Mouse (Mus musculus) stomach, embryonic 14.5 days (tissue): ENCODE measurements around the gene Ppp2r5d. TPM values are rescaled to one million over a fixed set of nuclear protein-coding genes. Genes with fewer than 3 reads are reported as not detected.

Experiments used
- ATAC-seq: fragments of 200-750 bp; cut with Nextera tagmentation; 2 replicates; pipeline ENCODE4 v1.8.0; 2017; ENCODE audit warnings: low read depth, moderate TSS enrichment; ENCODE audit not compliant: insufficient number of reproducible peaks, insufficient read depth, low FRiP score
- H3K27ac ChIP-seq: fragments of 300-500 bp; sonication (generic); 2 replicates; pipeline ENCODE4 v1.5.1; 2014; ENCODE audit warnings: mild to moderate bottlenecking, low read length, moderate library complexity, mixed read lengths
- H3K27me3 ChIP-seq: fragments of 300-500 bp; sonication (generic); 2 replicates; pipeline ENCODE4 v1.6.1; 2014; ENCODE audit warnings: low read length, control low read depth, mixed read lengths; ENCODE audit not compliant: control insufficient read depth, insufficient read depth
- H3K36me3 ChIP-seq: fragments of 300-500 bp; sonication (generic); 2 replicates; pipeline ENCODE4 v1.6.1; 2014; ENCODE audit warnings: mild to moderate bottlenecking, control low read depth, low read length, moderate library complexity, mixed read lengths; ENCODE audit not compliant: control insufficient read depth, insufficient read depth
- H3K4me1 ChIP-seq: fragments of 300-500 bp; sonication (generic); 2 replicates; pipeline ENCODE4 v1.6.1; 2014; ENCODE audit warnings: low read length, control low read depth, mixed read lengths; ENCODE audit not compliant: control insufficient read depth, insufficient read depth
- H3K4me2 ChIP-seq: fragments of 300-500 bp; sonication (generic); replicated peaks from 2 replicates; pipeline ENCODE4 v1.6.1; 2014; ENCODE audit warnings: low read depth, low read length, control low read depth
- H3K4me3 ChIP-seq: fragments of 300-500 bp; sonication (generic); 2 replicates; pipeline ENCODE4 v1.5.1; 2014; ENCODE audit warnings: low read depth, low read length, control low read depth
- H3K9ac ChIP-seq: fragments of 300-500 bp; sonication (generic); replicated peaks from 2 replicates; pipeline ENCODE4 v1.6.1; 2014; ENCODE audit warnings: low read depth, mild to moderate bottlenecking, control low read depth, low read length, moderate library complexity, mixed read lengths
- H3K9me3 ChIP-seq: fragments of 300-500 bp; sonication (generic); 2 replicates; pipeline ENCODE4 v1.6.1; 2016; ENCODE audit warnings: low read depth, low read length, control low read depth; ENCODE audit not compliant: control insufficient read depth
- WGBS: fragments of 180-500 bp; shearing (Covaris S2); extraction: QIAGEN DNeasy Blood & Tissue Kit; methylation state at CpG from one replicate; pipeline ENCODE4 v1.1.7; 2014; 5-methylcytosine and 5-hydroxymethylcytosine counted together
- polyA plus RNA-seq: library from polyadenylated mRNA; unstranded; fragments of >200 nt; fragmentation: Nextera tagmentation; extraction: Ambion mirVana; gene quantifications from 2 replicates; pipeline ENCODE4 v1.2.1, GENCODE M21; 2014

Gene Ppp2r5d
- polyA plus RNA-seq, 1 experiment from 2014 or later = 77.5 TPM

DNA sequence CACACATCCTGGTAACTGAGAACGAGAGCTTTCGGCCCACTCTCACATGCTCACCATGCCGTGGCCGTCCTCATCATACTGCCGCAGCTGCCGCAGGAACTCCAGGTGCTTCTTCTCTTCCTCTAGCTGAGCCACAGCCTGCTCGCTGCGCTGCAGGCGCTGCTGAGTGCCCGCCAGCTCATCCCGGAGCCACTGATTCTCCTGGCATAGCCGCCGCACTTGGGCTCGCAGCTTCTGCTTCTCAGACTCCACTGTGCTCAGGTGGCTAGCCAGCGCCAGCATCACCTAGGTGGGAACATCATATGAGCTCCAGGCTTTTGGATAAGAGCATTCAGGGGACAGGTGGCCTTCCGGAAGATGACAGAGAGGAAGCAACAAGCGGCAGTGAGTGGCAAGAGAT lies 62.9 kb downstream of the Ppp2r5d start:
- H3K4me1 ChIP-seq = peaks cover 20% of the 10 kb centered on the region
- H3K9me3 ChIP-seq = no peaks in the 10 kb centered on the region
- H3K9ac ChIP-seq = no peak overlapping the region
- peaks cover 11% of the 10 kb centered on the region for H3K36me3 ChIP-seq
- H3K27me3 ChIP-seq = no peaks in the 10 kb centered on the region
- H3K4me2 ChIP-seq = no peak overlapping the region
- ATAC-seq = no peak
- no peak overlapping the region for H3K27ac ChIP-seq
- 86% methylated on average over 17 of the region's 17 CpGs for WGBS
- H3K4me3 ChIP-seq = no peak overlapping the region

DNA sequence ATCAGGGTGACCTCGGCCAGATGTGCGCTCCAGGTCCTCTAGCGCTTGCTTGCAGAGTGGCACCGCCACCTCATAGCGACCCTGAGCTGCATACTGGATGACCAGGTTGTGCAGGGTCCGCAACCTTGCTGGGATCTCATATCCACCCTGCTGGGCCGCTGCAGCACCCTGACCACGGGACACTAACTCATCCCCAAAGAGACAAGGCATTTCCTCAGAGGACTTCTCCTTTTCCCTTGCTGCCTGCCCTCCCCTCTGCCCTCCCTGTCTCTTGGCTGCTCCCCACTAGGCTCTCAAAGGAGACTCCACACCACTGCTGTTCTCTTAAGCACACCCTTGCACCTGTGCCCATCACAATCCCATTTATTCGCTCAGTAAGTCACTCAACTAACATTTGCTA lies 65.0 kb downstream of the Ppp2r5d start:
- no peaks in the 10 kb centered on the region for H3K9me3 ChIP-seq
- H3K4me2 ChIP-seq = no peak overlapping the region
- no peak overlapping the region for H3K9ac ChIP-seq
- peaks cover 10% of the 10 kb centered on the region for H3K4me1 ChIP-seq
- no peak overlapping the region for H3K27ac ChIP-seq
- H3K4me3 ChIP-seq = no peak overlapping the region
- no peak for ATAC-seq
- 77% methylated on average over 9 of the region's 9 CpGs for WGBS
- H3K27me3 ChIP-seq = no peaks in the 10 kb centered on the region
- H3K36me3 ChIP-seq = peaks cover 16% of the 10 kb centered on the region

DNA sequence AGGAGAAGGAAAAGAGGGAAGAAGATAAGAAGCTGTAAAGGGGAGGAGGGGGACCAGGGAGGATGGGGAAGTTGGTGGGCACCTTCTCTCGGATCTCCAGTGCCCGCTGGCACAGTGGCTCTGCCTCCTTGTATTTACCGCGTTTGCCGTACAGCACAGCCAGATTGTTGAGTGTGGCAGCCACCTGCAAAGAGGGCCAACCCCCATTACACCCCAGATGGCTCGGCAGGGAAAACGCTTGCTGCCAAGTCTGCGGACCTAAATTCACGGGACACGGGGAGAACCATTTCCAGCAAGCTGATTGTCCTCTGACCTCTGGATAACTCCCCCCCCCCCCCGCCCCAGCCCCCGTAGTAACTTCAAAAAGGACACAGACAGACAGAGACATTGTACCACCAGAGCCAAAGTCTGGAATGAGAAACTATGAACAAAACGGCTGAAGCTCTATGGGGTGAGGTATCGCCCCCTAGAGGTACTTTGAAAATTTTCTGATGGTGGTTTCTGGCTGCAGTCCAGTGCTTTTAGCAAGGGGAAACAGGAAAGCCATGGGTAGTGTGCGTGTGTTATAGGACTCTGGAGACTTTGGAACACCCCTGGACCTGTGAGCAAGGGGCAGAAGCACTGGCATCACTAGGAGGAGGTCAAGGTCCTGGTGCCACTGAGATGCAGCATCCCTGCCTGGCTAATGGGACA lies 67.9 kb downstream of the Ppp2r5d start:
- H3K4me3 ChIP-seq = no peak overlapping the region
- H3K27me3 ChIP-seq = no peaks in the 10 kb centered on the region
- H3K36me3 ChIP-seq = peaks cover 18% of the 10 kb centered on the region
- no peak overlapping the region for H3K27ac ChIP-seq
- H3K9me3 ChIP-seq = no peaks in the 10 kb centered on the region
- ATAC-seq = no peak
- no peak overlapping the region for H3K4me2 ChIP-seq
- H3K4me1 ChIP-seq = 0 out of 2 replicates have a peak, but pooled peaks cover 2% of the 10 kb centered on the region
- WGBS = 23% methylated on average over 15 of the region's 15 CpGs
- H3K9ac ChIP-seq = no peak overlapping the region

Other genes with a start within 250 kb of the Ppp2r5d start
- 0.25 and 0.27 TPM in 2 replicates for gene Ttbk1, start 217.4 kb downstream of the Ppp2r5d start, polyA plus RNA-seq
- 56.3 and 65.5 TPM in 2 replicates for gene Dnph1, start 208.4 kb downstream of the Ppp2r5d start, polyA plus RNA-seq
- gene Cul9, start 158.7 kb downstream of the Ppp2r5d start, polyA plus RNA-seq = 3.6 and 5.6 TPM in 2 replicates
- gene Srf, start 148.9 kb downstream of the Ppp2r5d start, polyA plus RNA-seq = 12.2 and 15.7 TPM in 2 replicates
- 37.6 and 45.2 TPM in 2 replicates for gene Ptk7, start 75.6 kb downstream of the Ppp2r5d start, polyA plus RNA-seq
- gene Klc4, start 59.1 kb downstream of the Ppp2r5d start, polyA plus RNA-seq = 31.0 and 32.3 TPM in 2 replicates
- 99.2 and 104 TPM in 2 replicates for gene Mrpl2, start 58.9 kb downstream of the Ppp2r5d start, polyA plus RNA-seq
- gene Cul7, start 54.8 kb downstream of the Ppp2r5d start, polyA plus RNA-seq = 45.9 and 47.2 TPM in 2 replicates
- gene Rrp36, start 30.8 kb downstream of the Ppp2r5d start, polyA plus RNA-seq = 52.3 and 53.5 TPM in 2 replicates
- gene Mea1, start 26.3 kb downstream of the Ppp2r5d start, polyA plus RNA-seq = 152 and 162 TPM in 2 replicates
- 101 and 105 TPM in 2 replicates for gene Klhdc3, start 24.2 kb downstream of the Ppp2r5d start, polyA plus RNA-seq
- 18.6 and 18.8 TPM in 2 replicates for gene Pex6, start 6.4 kb upstream of the Ppp2r5d start, polyA plus RNA-seq
- gene Gnmt, start 24.1 kb upstream of the Ppp2r5d start, polyA plus RNA-seq = 0.33 and 0.67 TPM in 2 replicates
- 68.3 and 68.4 TPM in 2 replicates for gene Cnpy3, start 47.1 kb upstream of the Ppp2r5d start, polyA plus RNA-seq
- gene Ptcra, start 58.6 kb upstream of the Ppp2r5d start, polyA plus RNA-seq = 0.59 and 0.77 TPM in 2 replicates
- 79.1 and 84.9 TPM in 2 replicates for gene 2310039H08Rik, start 67.5 kb upstream of the Ppp2r5d start, polyA plus RNA-seq
- gene Rpl7l1, start 77.6 kb upstream of the Ppp2r5d start, polyA plus RNA-seq = 139 and 149 TPM in 2 replicates
- 6.0 and 6.6 TPM in 2 replicates for gene Bicral, start 153.4 kb upstream of the Ppp2r5d start, polyA plus RNA-seq
- 52.6 and 54.3 TPM in 2 replicates for gene Tbcc, start 185.6 kb upstream of the Ppp2r5d start, polyA plus RNA-seq
- not detected in 2 replicates for gene Prph2, start 205.3 kb upstream of the Ppp2r5d start, polyA plus RNA-seq